Comparison of ENCODE assay signal across 18 mouse cellular contexts in the genomic region with DNA sequence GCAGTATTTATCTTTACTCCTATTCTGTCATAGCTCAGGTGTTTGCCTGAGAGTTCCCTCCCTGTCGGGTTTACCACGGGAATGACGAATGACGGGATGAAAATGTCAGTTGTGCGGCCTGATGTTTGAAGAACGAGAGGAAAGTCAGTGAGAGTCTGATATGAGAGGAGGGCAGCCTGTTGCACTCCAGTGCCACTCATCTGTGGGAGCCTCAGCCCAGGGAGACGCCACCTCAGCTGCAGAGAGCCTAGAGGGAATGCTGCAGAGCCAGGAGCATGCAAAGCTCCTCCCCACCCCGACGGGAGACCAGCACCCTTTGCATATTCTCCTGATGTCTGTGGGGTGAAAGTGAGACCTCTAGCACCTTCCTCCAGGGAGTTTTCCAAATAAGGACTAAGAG.
DNase-seq lines count a peak whose midpoint lies in the region; ATAC-seq and TF ChIP-seq lines count a peak whose summit lies in the region.
"Had no signal": no experiment of that assay in that cellular context is flagged by ENCODE, and none has a peak within 500 bp of the region (broad histone marks: within the 10 kb centered on the region; RNA-seq: fewer than 3 reads in every experiment).

No protein-coding gene starts in this region.

- peak; percentile 54 for ATAC-seq in lung, postnatal 0 days
- ATAC-seq: forebrain, embryonic 13.5 days; forebrain, embryonic 15.5 days had no signal

- no peak overlapping the region for H3K9ac ChIP-seq in lung, postnatal 0 days (replicated peaks; ENCODE audit: low read depth)
- H3K9ac ChIP-seq: embryonic facial prominence, embryonic 12.5 days; forebrain, embryonic 13.5 days; forebrain, embryonic 15.5 days had no signal

- no peak for TF ChIP-seq CTCF in lung, postnatal 0 days (IDR thresholded peaks at IDR 0.05)

- 28% methylated on average over 9 of the region's 9 CpGs for WGBS in lung, postnatal 0 days

- no peak for TF ChIP-seq EP300 in lung, postnatal 0 days (IDR thresholded peaks at IDR 0.05)

- no peaks in the 10 kb centered on the region for H3K27me3 ChIP-seq in lung, postnatal 0 days (replicated peaks; ENCODE audit: insufficient read depth, low read length)
- H3K27me3 ChIP-seq: embryonic facial prominence, embryonic 12.5 days; forebrain, embryonic 13.5 days; forebrain, embryonic 15.5 days had no signal

- no peak overlapping the region for H3K27ac ChIP-seq in lung, postnatal 0 days (ENCODE audit: low read length)
- H3K27ac ChIP-seq: embryonic facial prominence, embryonic 10.5 days; embryonic facial prominence, embryonic 12.5 days; forebrain, embryonic 13.5 days; forebrain, embryonic 15.5 days had no signal

- no peak overlapping the region for H3K4me2 ChIP-seq in lung, postnatal 0 days (replicated peaks; ENCODE audit: low read depth, low read length)
- H3K4me2 ChIP-seq: embryonic facial prominence, embryonic 12.5 days; forebrain, embryonic 13.5 days; forebrain, embryonic 15.5 days had no signal

- H3K9me3 ChIP-seq in lung, postnatal 0 days (ENCODE audit: low read length), result no peaks in the 10 kb centered on the region
- H3K9me3 ChIP-seq: embryonic facial prominence, embryonic 10.5 days; embryonic facial prominence, embryonic 12.5 days; forebrain, embryonic 13.5 days; forebrain, embryonic 15.5 days had no signal

- DNase-seq in lung, adult 18-20 months, result peak; percentile 17 to 18
- no peak for DNase-seq in lung, postnatal 4 days
- no peak for DNase-seq in lung, postnatal 0 days (ENCODE audit: low spot score)
- DNase-seq in lung, postnatal 14 days, result no peak
- DNase-seq in lung, postnatal 36 days, result peak; percentile 23
- no peak for DNase-seq in adrenal gland, adult (ENCODE audit: inconsistent age in 2 of 2, low spot score in 1 of 2)
- DNase-seq: adrenal gland, adult 8-10 months; adrenal gland, postnatal 14 days; adrenal gland, postnatal 36 days; cerebellum, adult 11-12 months; cerebellum, adult 2 months; cerebellum, adult 9-10 months; cerebellum, postnatal 10 days; cerebellum, postnatal 25 days had no signal

- peaks cover 5% of the 10 kb centered on the region; the same call in 1 of the 2 replicates for H3K36me3 ChIP-seq in lung, postnatal 0 days (ENCODE audit: insufficient read depth, low read length)
- H3K36me3 ChIP-seq: forebrain, embryonic 15.5 days had no signal

- H3K4me1 ChIP-seq in lung, postnatal 0 days (ENCODE audit: insufficient read depth, low read depth, low read length), result 0 out of 2 replicates have a peak, but pooled peaks cover 4% of the 10 kb centered on the region
- H3K4me1 ChIP-seq: forebrain, embryonic 15.5 days had no signal

- H3K4me3 ChIP-seq in lung, postnatal 0 days (ENCODE audit: low read depth, low read length), result no peak overlapping the region
- H3K4me3 ChIP-seq: embryonic facial prominence, embryonic 10.5 days; embryonic facial prominence, embryonic 12.5 days; forebrain, embryonic 13.5 days; forebrain, embryonic 15.5 days had no signal

Comparison
In these comparisons a context has a peak if more than half of its experiments do, and no peak if none do; other contexts are left out.
1. DNase-seq: peak in lung, adult 18-20 months (2 of 2) and lung, postnatal 36 days (single experiment); none in lung, postnatal 4 days (0 of 2), lung, postnatal 0 days (single experiment), lung, postnatal 14 days (single experiment) and adrenal gland, adult (0 of 2).